Mouse (Mus musculus): ENCODE data around the gene Gm6034. TPM values are rescaled to one million over a fixed set of nuclear protein-coding genes. Genes with fewer than 3 reads are reported as not detected.

Gene Gm6034
- polyA plus RNA-seq, 1 experiment: 0.22 TPM

Other genes with a start within 250 kb of the Gm6034 start
- 6.2 and 6.4 TPM in 2 replicates for gene Ier3, start 221.3 kb upstream of the Gm6034 start, polyA plus RNA-seq (2012; rRNA removed)
- 62.4 and 70.4 TPM in 2 replicates for gene Flot1, start 219.7 kb upstream of the Gm6034 start, polyA plus RNA-seq (2012; rRNA removed)
- gene Tubb5, start 204.7 kb upstream of the Gm6034 start, polyA plus RNA-seq (2012; rRNA removed): 1,522 and 2,049 TPM in 2 replicates
- gene Mdc1, start 201.4 kb upstream of the Gm6034 start, polyA plus RNA-seq (2012; rRNA removed): 17.4 and 22.4 TPM in 2 replicates
- gene Nrm, start 181.6 kb upstream of the Gm6034 start, polyA plus RNA-seq (2012; rRNA removed): 82.8 and 111 TPM in 2 replicates
- 174 and 176 TPM in 2 replicates for gene Ppp1r18, start 177.4 kb upstream of the Gm6034 start, polyA plus RNA-seq (2012; rRNA removed)
- 174 and 182 TPM in 2 replicates for gene Dhx16, start 163.1 kb upstream of the Gm6034 start, polyA plus RNA-seq (2012; rRNA removed)
- gene 2310061I04Rik, start 145.5 kb upstream of the Gm6034 start, polyA plus RNA-seq (2012; rRNA removed): 73.4 and 86.8 TPM in 2 replicates
- gene Atat1, start 132.9 kb upstream of the Gm6034 start, polyA plus RNA-seq (2012; rRNA removed): 63.9 and 64.9 TPM in 2 replicates
- gene Mrps18b, start 126.6 kb upstream of the Gm6034 start, polyA plus RNA-seq (2012; rRNA removed): 67.6 and 69.7 TPM in 2 replicates
- 63.0 and 65.6 TPM in 2 replicates for gene Ppp1r10, start 126.5 kb upstream of the Gm6034 start, polyA plus RNA-seq (2012; rRNA removed)
- gene Abcf1, start 73.2 kb upstream of the Gm6034 start, polyA plus RNA-seq (2012; rRNA removed): 128 and 132 TPM in 2 replicates
- gene Gnl1, start 63.1 kb upstream of the Gm6034 start, polyA plus RNA-seq (2012; rRNA removed): 37.9 and 45.5 TPM in 2 replicates
- 35.5 and 42.6 TPM in 2 replicates for gene Prr3, start 62.7 kb upstream of the Gm6034 start, polyA plus RNA-seq (2012; rRNA removed)
- 15.0 and 20.4 TPM in 2 replicates for gene H2-T24, start 22.4 kb upstream of the Gm6034 start, polyA plus RNA-seq (2012; rRNA removed)
- gene H2-T23, start 10.1 kb upstream of the Gm6034 start, polyA plus RNA-seq (2012; rRNA removed): 380 and 457 TPM in 2 replicates
- gene H2-T22, start 214 bp upstream of the Gm6034 start, polyA plus RNA-seq (2012; rRNA removed): 105 and 119 TPM in 2 replicates
- 0.39 and 0.61 TPM in 2 replicates for gene Gm11127, start 15.4 kb downstream of the Gm6034 start, polyA plus RNA-seq (2012; rRNA removed)
- gene Gm19684, start 78.7 kb downstream of the Gm6034 start, polyA plus RNA-seq (2012; rRNA removed): 1.4 and 1.7 TPM in 2 replicates
- gene Gm7030, start 86.5 kb downstream of the Gm6034 start, polyA plus RNA-seq (2012; rRNA removed): 1.7 and 2.4 TPM in 2 replicates
- 20.1 and 20.8 TPM in 2 replicates for gene Gm8909, start 125.6 kb downstream of the Gm6034 start, polyA plus RNA-seq (2012; rRNA removed)
- gene H2-T3, start 147.3 kb downstream of the Gm6034 start, polyA plus RNA-seq (2012; rRNA removed): 1.7 and 2.5 TPM in 2 replicates
- gene Rpp21, start 215.1 kb downstream of the Gm6034 start, polyA plus RNA-seq (2012; rRNA removed): 124 and 160 TPM in 2 replicates
- gene Trim39, start 229.3 kb downstream of the Gm6034 start, polyA plus RNA-seq (2012; rRNA removed): 51.1 and 56.1 TPM in 2 replicates
- not detected in 2 replicates for gene H2-M10.2, start 243.5 kb downstream of the Gm6034 start, polyA plus RNA-seq (2012; rRNA removed)

Data from thymus, adult 2 months (tissue).